Mouse (Mus musculus): Measurements from ENCODE around the gene Nrgn.

- no peak for TF ChIP-seq CTCF (IDR thresholded peaks at IDR 0.05; ENCODE audit: borderline replicate concordance, insufficient read depth, low read length)
- TF ChIP-seq POLR2A (IDR thresholded peaks at IDR 0.05; ENCODE audit: low read depth, low read length): no peak
These were observed at the start of gene Nrgn for GRCm38 (mm10) chr9:37552536-37553293.

Data from embryonic fibroblast, embryonic 13.5 days (primary cell).